Mouse (Mus musculus): ENCODE measurements around the gene Sox12.

DNA sequence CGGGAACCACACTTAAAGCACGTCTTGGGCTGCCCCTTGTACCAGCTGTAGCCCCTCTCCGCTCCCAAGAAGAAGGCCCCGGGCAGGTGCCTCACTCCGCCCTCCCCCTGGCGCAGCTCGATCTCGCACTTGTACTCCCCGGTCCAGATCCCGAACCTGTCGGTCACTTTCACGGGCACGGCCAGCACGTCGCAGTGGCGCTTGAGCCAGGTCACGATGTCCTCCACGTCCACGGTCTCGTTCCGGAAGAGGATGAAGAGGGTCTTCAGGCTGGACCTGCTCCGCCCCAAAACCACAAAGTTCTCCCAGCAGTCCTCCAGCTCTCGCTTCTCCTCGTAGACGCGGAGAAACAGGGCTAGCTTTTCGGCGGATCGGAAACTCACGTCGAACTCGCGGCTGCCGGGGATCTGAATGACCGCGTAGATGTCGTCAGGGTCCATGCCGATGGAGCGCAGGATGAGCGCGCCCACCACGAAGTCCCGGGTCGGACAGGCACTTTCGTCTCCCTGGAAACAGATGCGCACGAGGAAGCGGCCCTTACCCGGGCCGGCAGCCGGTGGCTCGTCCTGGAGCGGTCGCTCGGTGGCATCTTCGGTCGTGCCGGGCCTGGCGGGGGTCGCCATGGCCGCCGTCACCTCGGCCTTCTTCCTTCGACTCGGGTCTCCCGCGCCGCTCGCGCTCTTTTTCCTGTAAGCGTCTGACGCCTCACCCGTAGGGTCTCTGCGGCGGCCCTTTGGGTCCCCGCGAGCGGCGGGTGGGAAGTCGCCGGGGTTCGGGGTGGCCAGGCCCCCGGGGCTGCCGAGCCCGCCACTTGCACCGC lies 16.1 kb upstream of the Sox12 start:
- TF ChIP-seq CTCF (IDR thresholded peaks at IDR 0.05; ENCODE audit: insufficient read depth, low read depth, low read length) (no peak), POLR2A (IDR thresholded peaks at IDR 0.05; ENCODE audit: insufficient read depth, low read depth, low read length) (no peak)
